Mouse (Mus musculus) embryonic fibroblast, embryonic 13.5 days (primary cell): ENCODE measurements at regions not wholly inside any gene's neighbourhood (a gene's known extent, or its start where the extent isn't known, plus 50 kb on each side); places are given as distances from the start of the nearest gene placed in this dataset.

ENCODE experiments used
- CTCF ChIP-seq: IDR thresholded peaks from 2 replicates; pipeline ENCODE4 v1.5.1; 2011; ENCODE audit warnings: mild to moderate bottlenecking, control low read depth, low read length, moderate library complexity, borderline replicate concordance; ENCODE audit not compliant: insufficient read depth
- POLR2A ChIP-seq: IDR thresholded peaks from 2 replicates; pipeline ENCODE4 v1.6.1; 2011; ENCODE audit warnings: low read depth, mild to moderate bottlenecking, control low read depth, low read length, moderate library complexity

DNA sequence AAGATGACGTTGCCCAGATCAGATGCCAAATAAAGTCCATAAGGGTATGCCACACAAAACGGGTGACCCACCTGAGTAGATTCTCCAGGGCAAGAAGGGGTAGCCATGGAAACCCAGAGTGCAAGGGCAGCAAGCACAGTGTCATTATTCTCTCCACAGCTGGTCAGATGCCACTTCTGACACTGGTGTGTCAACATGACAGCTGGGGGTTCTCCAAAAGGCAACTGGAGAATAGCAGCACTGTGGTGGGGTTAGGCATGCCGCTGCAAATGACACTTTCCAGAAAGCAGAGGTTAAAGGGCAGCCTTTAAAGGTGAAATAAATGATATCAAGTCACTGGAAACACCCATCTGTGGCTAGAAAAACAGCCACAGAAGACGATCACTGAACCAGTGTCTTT is 70.8 kb upstream of the Thbs2 start:
- TF ChIP-seq POLR2A (no peak), CTCF (no peak)
